Mouse (Mus musculus) hindbrain, embryonic 16.5 days (tissue): ENCODE data around the gene Gpr108. TPM values are rescaled to one million over a fixed set of nuclear protein-coding genes. Genes with fewer than 3 reads are reported as not detected.
A peak's percentile ranks its signal among the peaks of the same experiment; 100 is the strongest.

Source experiments
- ATAC-seq: fragments of 200-750 bp; cut with Nextera tagmentation; 2 replicates; pipeline ENCODE4 v1.8.0; 2017; ENCODE audit warnings: moderate TSS enrichment, moderate library complexity
- H3K27ac ChIP-seq: fragments of 300-500 bp; sonication (generic); 2 replicates; pipeline ENCODE4 v1.5.1; 2014; ENCODE audit warnings: low read depth, mild to moderate bottlenecking, control low read depth, low read length, moderate library complexity
- H3K27me3 ChIP-seq: fragments of 300-500 bp; sonication (generic); replicated peaks from 2 replicates; pipeline ENCODE4 v1.6.1; 2014; ENCODE audit warnings: low read length; ENCODE audit not compliant: control insufficient read depth, insufficient read depth
- H3K36me3 ChIP-seq: fragments of 300-500 bp; sonication (generic); 2 replicates; pipeline ENCODE4 v1.6.1; 2014; ENCODE audit warnings: mild to moderate bottlenecking, low read length, moderate library complexity, mixed read lengths; ENCODE audit not compliant: control insufficient read depth, insufficient read depth
- H3K4me1 ChIP-seq: fragments of 300-500 bp; sonication (generic); 2 replicates; pipeline ENCODE4 v1.6.1; 2014; ENCODE audit warnings: low read depth, low read length; ENCODE audit not compliant: control insufficient read depth, insufficient read depth
- H3K4me2 ChIP-seq: fragments of 300-500 bp; sonication (generic); 2 replicates; pipeline ENCODE4 v1.6.1; 2014; ENCODE audit warnings: mild to moderate bottlenecking, low read length, control low read depth, moderate library complexity
- H3K4me3 ChIP-seq: fragments of 300-500 bp; sonication (generic); 2 replicates; pipeline ENCODE4 v1.5.1; 2014; ENCODE audit warnings: mild to moderate bottlenecking, low read length, control low read depth, moderate library complexity
- H3K9ac ChIP-seq: fragments of 300-500 bp; sonication (generic); 2 replicates; pipeline ENCODE4 v1.6.1; 2014; ENCODE audit warnings: low read depth, mild to moderate bottlenecking, control low read depth, low read length, moderate library complexity
- H3K9me3 ChIP-seq: fragments of 300-500 bp; sonication (generic); 2 replicates; pipeline ENCODE4 v1.6.1; 2014; ENCODE audit warnings: mild to moderate bottlenecking, low read length, moderate library complexity; ENCODE audit not compliant: control insufficient read depth
- WGBS: fragments of 180-500 bp; shearing (Covaris S2); extraction: QIAGEN DNeasy Blood & Tissue Kit; methylation state at CpG from one replicate; pipeline ENCODE4 v1.1.7; 2014; 5-methylcytosine and 5-hydroxymethylcytosine counted together
- polyA plus RNA-seq: library from polyadenylated mRNA; unstranded; fragments of >200 nt; fragmentation: Nextera tagmentation; extraction: Ambion mirVana; gene quantifications from 2 replicates; pipeline ENCODE4 v1.2.1, GENCODE M21; 2015

Gpr108 gene
- polyA plus RNA-seq, result 22.8 and 24.2 TPM in 2 replicates

DNA sequence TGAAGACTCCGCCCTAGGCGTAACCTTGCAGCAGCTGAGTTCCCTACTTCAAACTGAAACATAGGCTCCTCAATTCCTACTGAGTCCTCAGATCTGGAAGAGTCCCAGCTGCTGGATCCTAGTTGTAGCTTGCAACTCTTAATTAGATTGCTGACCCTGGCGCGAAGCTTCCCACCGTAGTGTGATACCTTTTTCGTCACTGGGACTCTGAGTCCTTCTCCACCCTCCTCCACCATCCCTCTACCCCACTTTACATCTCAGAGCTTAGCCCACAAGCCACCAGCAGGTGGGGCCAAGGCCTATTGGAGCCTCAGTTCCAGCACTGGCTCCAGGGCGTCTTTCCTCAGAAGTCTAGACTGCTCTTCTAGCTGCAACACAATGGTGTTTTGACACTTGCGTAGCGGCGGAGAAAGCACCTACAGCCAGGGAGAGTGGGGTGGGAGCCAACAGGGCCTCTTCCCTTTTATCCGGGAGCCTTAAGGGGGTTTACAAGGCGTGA, at the start of gene Gpr108:
Gene Gpr108 (minus strand): TSS at position 246 of the 499 bp plus-strand sequence.
- peak within 1 kb of the TSS; percentile 87 for H3K9ac ChIP-seq
- peak within 1 kb of the TSS; percentile 93 for H3K4me2 ChIP-seq
- H3K36me3 ChIP-seq, result no peaks in the 10 kb centered on the region
- no peaks in the 10 kb centered on the region for H3K9me3 ChIP-seq
- peaks cover 29% of the 10 kb centered on the region for H3K4me1 ChIP-seq
- H3K27ac ChIP-seq, result peak within 1 kb of the TSS; percentile 99
- peak within 1 kb of the TSS; percentile 79 for H3K4me3 ChIP-seq
- 0 out of 2 replicates have a peak, but pooled peaks cover 2% of the 10 kb centered on the region for H3K27me3 ChIP-seq
- WGBS, result 1% methylated on average over 12 of the region's 12 CpGs
- peak; percentile 50 for ATAC-seq

DNA sequence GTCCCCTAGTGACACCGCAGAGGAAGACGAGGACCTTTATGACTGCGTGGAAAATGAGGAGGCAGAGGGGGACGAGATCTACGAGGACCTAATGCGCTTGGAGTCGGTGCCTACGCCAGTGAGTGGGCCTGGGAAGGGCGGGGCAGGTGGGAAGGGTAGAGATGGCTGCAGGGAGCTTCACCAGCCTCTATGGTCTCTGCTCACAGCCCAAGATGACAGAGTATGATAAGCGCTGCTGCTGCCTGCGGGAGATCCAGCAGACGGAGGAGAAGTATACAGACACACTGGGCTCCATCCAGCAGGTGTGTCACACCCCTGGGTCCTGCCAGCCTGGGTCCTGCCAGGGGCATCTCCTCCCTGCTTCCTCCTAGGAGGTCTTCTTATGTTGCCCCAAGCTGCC, 48.8 kb upstream of the Gpr108 start:
- Histone ChIP-seq H3K9me3 (no peaks in the 10 kb centered on the region), H3K4me1 (no peaks in the 10 kb centered on the region), H3K36me3 (no peaks in the 10 kb centered on the region), H3K4me3 (no peak overlapping the region), H3K27me3 (no peaks in the 10 kb centered on the region), H3K9ac (no peak overlapping the region), H3K27ac (no peak overlapping the region), H3K4me2 (no peak overlapping the region)
- ATAC-seq, result no peak
- 87% methylated on average over 12 of the region's 12 CpGs for WGBS

DNA sequence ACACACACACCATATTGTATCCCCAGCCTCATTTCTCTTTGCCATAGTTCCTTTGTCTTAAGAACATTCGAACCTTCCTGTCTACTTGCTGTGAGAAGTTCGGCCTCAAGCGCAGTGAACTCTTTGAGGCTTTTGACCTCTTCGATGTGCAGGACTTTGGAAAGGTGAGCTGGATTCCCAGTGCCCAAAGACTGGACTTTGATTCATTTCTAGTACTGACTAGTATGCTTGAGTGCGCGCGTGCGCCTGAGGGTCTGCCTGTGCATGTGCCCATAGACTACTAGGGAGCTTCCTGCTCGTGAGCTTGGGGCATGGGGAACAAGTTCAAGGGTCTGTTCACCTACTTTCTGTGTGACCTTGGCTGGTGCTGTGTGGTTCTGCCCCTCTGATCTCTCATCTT, 47.7 kb upstream of the Gpr108 start:
- Histone ChIP-seq H3K36me3 (no peaks in the 10 kb centered on the region), H3K4me2 (no peak overlapping the region), H3K4me3 (no peak overlapping the region), H3K9ac (no peak overlapping the region), H3K9me3 (no peaks in the 10 kb centered on the region), H3K27me3 (no peaks in the 10 kb centered on the region), H3K4me1 (no peaks in the 10 kb centered on the region), H3K27ac (no peak overlapping the region)
- WGBS, result 92% methylated on average over 9 of the region's 9 CpGs
- no peak for ATAC-seq

DNA sequence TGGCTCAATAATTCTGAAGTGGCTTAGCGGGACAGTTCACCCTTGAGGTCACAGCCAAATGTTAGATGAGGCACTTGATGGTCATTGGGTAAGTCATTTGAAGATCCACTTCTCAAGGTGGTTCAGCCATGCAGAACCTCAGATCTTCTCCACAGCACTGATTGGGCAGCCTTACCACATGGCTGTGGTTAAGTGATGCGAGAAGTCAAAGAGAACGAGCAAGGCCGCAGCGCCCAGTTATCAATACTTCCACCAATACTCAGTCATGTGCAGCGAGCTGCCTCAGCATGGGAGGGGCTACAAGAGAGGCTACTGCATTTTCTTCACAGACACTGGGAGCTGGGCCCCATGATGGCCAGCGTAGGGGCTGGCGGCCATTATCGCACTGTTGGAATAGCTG, 44.7 kb upstream of the Gpr108 start:
- Histone ChIP-seq H3K4me1 (no peaks in the 10 kb centered on the region), H3K4me2 (no peak overlapping the region), H3K4me3 (no peak overlapping the region), H3K27ac (no peak overlapping the region), H3K9me3 (no peaks in the 10 kb centered on the region), H3K27me3 (no peaks in the 10 kb centered on the region), H3K9ac (no peak overlapping the region), H3K36me3 (no peaks in the 10 kb centered on the region)
- ATAC-seq, result no peak
- WGBS, result 92% methylated on average over 9 of the region's 9 CpGs

DNA sequence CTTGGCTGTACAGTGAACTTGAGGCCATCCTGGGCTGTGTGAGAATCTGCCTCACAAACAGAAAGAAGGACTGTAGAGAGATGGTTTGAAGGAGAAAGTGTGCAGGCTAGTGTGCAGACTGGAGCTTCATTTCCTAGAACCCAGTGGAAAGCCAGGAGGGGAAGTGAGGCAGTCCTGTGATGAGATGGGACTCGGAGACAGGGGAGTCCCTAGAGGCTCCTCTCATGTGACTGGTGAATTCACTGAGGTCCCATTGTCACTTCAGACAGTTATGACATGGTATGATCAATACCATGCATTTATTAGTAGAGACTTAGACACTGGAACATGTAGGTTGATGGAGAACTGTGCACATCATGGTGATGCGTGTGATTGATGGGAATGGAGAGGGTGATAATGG, 44.1 kb upstream of the Gpr108 start:
- Histone ChIP-seq H3K36me3 (no peaks in the 10 kb centered on the region), H3K9me3 (no peaks in the 10 kb centered on the region), H3K27me3 (no peaks in the 10 kb centered on the region), H3K4me3 (no peak overlapping the region), H3K27ac (no peak overlapping the region), H3K4me2 (no peak overlapping the region), H3K9ac (no peak overlapping the region), H3K4me1 (no peaks in the 10 kb centered on the region)
- 90% methylated on average over 2 of the region's 2 CpGs for WGBS
- no peak for ATAC-seq

DNA sequence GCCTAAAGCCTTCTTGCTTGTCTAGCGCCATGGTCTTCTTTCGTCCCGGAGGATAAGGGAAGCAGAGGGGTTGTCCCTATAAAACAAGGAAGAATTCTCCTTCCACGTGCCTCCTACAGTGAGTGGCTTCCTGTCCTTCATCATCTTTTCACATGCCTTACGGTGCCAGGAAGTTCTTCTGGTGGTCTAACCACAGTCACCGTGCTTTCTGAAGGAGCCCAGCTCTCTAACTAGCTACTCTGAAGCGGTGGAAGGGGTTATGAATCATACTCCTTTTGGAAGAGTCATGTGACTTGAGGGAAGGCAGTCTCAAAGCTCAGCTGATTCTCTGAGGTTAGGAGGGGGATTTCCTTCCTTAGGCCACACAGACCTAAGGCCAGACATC, 42.4 kb upstream of the Gpr108 start:
- no peaks in the 10 kb centered on the region for H3K9me3 ChIP-seq
- ATAC-seq, result no peak
- no peaks in the 10 kb centered on the region for H3K36me3 ChIP-seq
- H3K27ac ChIP-seq, result no peak overlapping the region
- H3K4me3 ChIP-seq, result no peak overlapping the region
- no peaks in the 10 kb centered on the region for H3K4me1 ChIP-seq
- H3K27me3 ChIP-seq, result no peaks in the 10 kb centered on the region
- H3K9ac ChIP-seq, result no peak overlapping the region
- 83% methylated on average over 7 of the region's 7 CpGs for WGBS
- no peak overlapping the region for H3K4me2 ChIP-seq

DNA sequence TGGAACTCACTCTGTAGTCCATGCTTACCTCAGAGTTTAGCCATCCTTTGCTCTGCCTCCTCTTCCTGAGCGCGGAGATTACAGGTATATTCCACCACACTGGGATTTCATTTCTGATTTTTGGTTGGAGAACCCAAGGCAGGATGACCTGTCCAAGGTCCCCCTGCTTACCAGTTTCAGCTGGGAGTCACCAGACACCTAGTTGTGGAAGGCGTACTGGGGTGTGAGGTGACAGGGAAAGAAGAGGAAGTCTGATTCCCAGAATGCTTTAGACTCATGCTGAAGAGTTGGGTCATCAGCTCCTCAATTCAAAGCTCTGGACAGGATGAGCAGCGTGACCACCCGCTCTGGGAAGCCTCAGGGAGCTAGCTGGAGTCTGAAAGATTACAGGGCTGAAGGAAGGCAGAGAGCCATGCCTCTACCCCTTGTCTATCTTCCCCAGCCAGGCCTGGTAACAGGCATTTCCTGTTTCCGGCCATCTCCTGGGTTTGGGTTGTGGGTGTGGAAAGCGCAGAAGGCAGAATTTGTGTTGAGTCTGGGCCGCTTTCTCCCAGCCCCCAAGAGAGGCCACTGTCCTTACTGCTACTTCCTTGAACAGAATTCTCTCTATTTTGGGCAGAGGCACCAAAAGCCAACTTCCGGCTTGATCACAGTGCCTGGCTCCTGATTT, 41.9 kb upstream of the Gpr108 start:
- H3K4me2 ChIP-seq, result no peak overlapping the region
- no peaks in the 10 kb centered on the region for H3K4me1 ChIP-seq
- no peaks in the 10 kb centered on the region for H3K36me3 ChIP-seq
- 91% methylated on average over 9 of the region's 9 CpGs for WGBS
- H3K27ac ChIP-seq, result no peak overlapping the region
- H3K27me3 ChIP-seq, result no peaks in the 10 kb centered on the region
- no peaks in the 10 kb centered on the region for H3K9me3 ChIP-seq
- no peak overlapping the region for H3K4me3 ChIP-seq
- no peak overlapping the region for H3K9ac ChIP-seq
- ATAC-seq, result no peak

DNA sequence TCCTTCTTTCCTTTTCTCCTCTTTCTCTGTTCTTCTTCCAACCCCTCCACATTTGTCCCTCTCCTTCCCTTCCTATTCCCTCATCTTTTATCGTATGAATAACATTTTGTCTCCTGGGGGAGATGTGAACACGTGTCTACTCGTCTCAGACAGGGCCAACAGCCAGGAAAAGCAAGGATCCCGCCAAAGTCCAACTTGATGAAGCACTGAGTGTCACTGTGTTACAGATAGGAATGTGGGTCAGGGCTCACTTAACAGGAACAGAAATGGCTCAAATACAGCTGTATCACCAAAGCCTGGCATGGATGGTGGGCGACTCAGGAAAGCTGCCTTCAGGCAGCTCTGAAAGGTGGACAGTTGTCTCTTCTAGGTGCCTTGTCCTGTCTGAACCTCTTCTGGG, 41.0 kb upstream of the Gpr108 start:
- Histone ChIP-seq H3K27me3 (no peaks in the 10 kb centered on the region), H3K27ac (no peak overlapping the region), H3K4me1 (no peaks in the 10 kb centered on the region), H3K9ac (no peak overlapping the region), H3K4me3 (no peak overlapping the region), H3K9me3 (no peaks in the 10 kb centered on the region), H3K36me3 (no peaks in the 10 kb centered on the region), H3K4me2 (no peak overlapping the region)
- 85% methylated on average over 5 of the region's 5 CpGs for WGBS
- no peak for ATAC-seq

DNA sequence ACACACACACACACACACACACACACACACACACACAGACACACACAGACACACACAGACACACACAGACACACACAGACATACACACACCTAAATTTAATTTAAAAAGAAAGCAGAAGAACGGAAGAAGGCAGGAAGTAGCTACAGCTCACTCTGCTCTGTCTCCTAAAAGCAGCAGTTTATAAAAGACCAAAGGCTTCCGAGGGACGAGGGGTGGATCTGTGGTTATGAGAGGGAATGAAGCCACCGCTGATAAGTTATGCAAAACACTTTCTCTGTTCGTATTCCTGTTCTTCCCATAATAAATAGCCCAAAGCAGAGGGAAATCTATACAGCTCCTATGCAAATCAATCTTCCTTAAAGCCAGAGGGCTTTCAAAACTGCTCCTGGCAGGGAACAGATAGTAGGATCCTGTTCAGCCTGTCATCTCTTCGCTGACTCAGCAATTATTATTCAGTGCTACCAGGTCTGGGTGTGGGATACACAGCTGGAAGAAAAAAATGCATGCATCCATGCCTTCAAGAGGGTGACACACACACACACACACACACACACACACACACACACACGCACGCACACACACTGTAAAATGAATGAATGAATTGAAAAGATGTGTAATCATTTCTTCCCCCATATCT, 38.6 kb upstream of the Gpr108 start:
- no peaks in the 10 kb centered on the region for H3K27me3 ChIP-seq
- H3K9me3 ChIP-seq, result no peaks in the 10 kb centered on the region
- H3K4me2 ChIP-seq, result no peak overlapping the region
- no peaks in the 10 kb centered on the region for H3K4me1 ChIP-seq
- H3K27ac ChIP-seq, result no peak overlapping the region
- no peak overlapping the region for H3K9ac ChIP-seq
- H3K4me3 ChIP-seq, result no peak overlapping the region
- peak; percentile 63 for ATAC-seq
- WGBS, result 65% methylated on average over 8 of the region's 8 CpGs
- no peaks in the 10 kb centered on the region for H3K36me3 ChIP-seq
